Mouse (Mus musculus) liver (tissue): ENCODE measurements around the gene Terb2.

Source experiments
- DNase-seq: peaks from one replicate; pipeline ENCODE4 v3.0.0-alpha.2; 2020; ENCODE audit warnings: mixed read lengths

The Terb2 gene

GRCm38 (mm10) chr2:122186106-122186505 is at the start of gene Terb2, which contains the start of gene Patl2:
Gene Terb2 (plus strand): TSS chr2:122186272.
Gene Patl2 (minus strand): TSS chr2:122186189.
- DNase-seq = no peak

DNA sequence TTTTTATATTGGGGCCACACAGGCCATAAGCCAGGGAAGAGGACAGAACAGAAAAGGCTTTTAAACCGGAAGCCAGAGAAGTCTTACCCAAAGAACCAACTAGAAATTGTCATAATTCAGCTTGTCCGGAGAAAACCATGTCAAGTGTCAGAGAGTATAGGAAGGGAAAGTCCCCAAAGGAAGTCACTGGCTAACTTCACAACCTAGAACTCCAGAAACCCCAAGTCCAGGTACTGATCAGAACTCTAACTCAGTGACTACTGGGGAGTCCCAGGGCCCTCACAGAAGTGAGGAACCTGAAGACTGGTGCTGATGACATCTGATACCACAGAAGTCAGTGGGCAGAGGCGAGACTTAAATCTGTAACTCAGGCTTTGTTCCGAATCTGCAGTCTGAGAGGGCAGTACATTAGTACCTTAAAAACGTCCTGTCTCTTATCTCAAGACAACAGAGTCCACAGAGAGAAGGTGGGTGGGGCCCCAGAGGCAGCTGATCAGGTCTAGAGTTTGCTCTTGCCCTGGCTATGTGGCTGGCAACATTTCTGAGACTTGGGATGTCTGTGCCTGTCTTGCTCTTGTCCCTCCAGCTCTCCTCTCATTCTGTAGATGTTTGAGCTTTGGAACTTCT is 48.1 kb upstream of the Terb2 start:
- DNase-seq = peak; percentile 84

DNA sequence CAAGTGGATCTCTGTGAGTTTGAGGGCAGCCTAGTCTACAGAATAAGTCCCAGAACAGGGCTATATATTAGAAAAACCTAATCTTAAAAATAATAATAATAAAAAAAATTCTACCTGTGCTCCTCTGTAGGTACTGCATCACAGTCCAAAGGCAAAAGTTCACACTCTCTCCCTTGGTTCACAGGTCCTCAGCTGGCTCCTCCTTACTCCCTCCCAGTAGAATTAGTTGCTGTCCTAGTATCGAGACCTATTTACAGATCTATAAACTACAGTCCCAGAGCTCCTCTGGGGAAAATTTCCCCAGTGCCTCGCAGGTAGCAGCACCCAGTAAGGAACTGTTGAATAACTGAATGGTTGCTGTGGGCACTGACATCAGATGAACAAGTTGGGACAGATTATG is 45.3 kb upstream of the Terb2 start:
- DNase-seq = no peak

DNA sequence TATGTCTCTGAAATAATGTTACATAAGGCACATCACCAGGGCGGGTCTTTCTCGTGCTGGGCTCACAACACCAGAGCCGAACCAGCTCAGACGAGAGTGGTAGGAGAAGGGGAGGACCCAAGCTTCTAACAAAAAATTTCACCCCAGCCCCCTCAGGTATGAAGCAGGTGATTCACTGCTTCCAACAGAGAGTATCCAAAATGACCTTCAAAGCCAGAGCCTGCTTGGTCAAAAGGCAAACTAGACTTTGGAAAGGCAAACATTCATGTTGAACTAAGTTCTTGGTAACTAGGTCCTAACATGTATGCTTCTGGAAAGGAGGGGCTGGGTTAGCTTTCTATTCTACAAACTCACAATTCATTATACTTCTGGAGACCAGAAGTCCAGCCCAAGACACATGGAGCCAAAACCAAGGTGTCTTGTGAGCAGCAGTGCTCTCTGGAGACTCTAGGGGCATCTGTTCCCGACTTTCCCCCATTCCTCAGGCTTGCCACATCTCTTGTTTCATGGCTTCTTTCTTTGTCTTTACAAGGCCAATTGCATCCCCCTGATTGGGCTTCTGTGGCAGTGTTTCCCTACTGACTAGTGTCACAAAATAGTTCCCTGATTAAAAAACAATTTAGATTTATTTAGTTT is 44.6 kb upstream of the Terb2 start:
- DNase-seq = no peak

DNA sequence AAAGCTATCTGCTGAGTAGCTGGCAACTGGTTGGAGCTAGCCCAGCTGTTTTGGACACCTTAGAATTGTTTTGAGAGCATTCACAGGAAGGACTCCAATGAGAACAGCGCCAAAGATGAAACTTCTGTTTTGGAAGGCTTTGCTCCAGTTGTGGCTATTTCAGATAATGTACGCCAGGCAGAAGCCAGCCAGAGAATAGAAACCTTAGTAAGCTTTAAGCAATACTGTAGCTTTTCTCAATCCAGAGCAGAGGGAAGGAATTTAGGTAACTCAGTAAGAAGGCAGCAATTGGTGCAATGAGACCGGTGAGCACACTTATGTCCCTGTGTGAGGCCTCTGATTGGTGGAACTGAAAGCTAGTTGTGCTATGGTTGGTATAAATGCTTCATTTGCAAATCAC is 43.0 kb upstream of the Terb2 start:
- no peak for DNase-seq

- no peak for DNase-seq
Observed at GRCm38 (mm10) chr2:122145756-122146155, 40.3 kb upstream of the Terb2 start.

DNA sequence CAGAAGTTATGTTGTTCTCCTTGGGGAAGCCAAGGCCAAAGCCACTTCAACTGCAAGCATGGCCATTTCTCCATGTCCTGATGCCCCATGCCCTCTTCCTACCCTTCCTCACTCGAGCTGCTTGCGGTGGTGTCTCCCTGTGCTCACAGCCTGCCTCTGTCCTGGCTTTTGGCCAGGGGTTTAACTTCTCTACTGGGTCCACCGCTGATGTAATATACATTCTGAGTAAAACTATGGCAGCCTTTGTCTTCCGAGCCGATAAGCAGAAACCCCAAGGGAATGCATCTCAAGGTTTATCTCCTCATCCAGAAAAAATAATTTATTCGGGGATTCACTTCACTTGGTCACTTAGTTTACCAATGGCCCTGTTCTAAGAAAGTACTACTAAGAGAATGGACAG is 39.4 kb upstream of the Terb2 start:
- no peak for DNase-seq

DNA sequence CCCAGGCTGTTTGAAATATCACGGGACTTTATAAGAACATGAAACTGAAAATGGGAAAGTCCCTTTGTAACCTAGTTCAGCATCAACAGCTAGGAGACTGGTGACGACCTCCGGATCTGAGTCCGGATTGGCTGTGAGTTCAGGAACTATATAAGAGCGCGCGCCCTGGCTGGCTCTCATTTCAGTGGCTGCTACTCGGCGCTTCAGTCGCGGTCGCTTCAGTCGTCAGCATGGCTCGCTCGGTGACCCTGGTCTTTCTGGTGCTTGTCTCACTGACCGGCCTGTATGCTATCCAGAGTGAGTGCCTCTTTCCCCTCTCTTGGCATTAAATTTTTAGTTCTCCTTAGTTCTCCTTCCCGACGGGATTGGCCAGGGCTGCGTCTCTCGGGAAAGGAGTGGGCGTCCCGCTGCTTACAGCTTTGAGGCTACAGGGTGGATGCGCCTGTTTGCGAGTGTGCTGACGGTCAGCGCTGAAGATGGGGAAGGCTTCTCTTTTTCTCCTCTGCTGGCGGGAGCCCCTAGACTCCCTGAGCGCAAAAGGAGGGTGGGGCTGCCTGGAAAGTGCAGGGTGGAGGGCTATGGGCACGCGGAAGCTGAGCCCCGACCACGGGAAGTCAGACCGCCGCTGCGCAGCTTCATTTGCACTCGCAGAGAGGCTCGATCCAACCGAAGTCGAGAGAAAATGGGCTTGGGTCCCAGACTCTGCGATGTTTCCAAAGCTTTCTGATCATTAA is 38.4 kb upstream of the Terb2 start, which contains the start of gene B2m:
Gene B2m, plus strand, starts transcription at position 179 of the 734 bp plus-strand sequence.
- DNase-seq = peak; percentile 89

GRCm38 (mm10) chr2:122148242-122148917 is 37.7 kb upstream of the Terb2 start:
- DNase-seq = peak; percentile 53

- DNase-seq = no peak
Observed at GRCm38 (mm10) chr2:122149316-122149715, 36.8 kb upstream of the Terb2 start.

GRCm38 (mm10) chr2:122149716-122150115 is 36.4 kb upstream of the Terb2 start:
- no peak for DNase-seq

GRCm38 (mm10) chr2:122151221-122151620 is 34.9 kb upstream of the Terb2 start:
- DNase-seq = no peak

DNA sequence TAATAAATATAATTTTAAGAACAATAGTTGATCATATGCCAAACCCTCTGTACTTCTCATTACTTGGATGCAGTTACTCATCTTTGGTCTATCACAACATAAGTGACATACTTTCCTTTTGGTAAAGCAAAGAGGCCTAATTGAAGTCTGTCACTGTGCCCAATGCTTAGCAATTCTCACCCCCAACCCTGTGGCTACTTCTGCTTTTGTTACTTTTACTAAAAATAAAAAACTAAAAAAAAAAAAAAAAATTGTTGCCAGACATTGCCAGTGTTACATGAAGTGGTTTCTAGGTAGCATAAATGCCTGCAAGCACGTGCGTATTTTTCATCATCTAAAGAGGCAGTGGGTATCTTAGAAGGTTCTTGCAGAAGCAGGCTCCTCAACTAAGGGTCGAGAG is 33.2 kb upstream of the Terb2 start:
- no peak for DNase-seq

- DNase-seq = no peak
Observed at GRCm38 (mm10) chr2:122153681-122154365, 32.2 kb upstream of the Terb2 start.

DNA sequence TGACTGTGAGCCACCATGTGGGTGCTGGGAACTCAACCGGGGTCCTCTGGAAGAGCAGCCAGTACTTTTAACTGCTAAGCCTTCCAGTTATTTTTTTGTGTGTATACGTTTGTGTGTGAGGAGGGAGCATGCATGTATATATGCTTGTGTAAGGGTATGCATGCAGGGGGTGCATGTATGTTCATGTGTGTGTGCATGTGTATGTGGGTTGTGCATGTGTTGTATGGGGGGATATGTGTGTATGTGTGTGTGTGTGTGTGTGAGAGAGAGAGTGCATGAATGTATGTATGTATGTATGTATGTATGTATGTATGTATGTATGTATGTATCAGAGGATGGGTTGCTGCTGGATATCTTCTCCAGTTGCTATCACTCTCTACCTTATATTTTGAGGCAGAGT is 31.6 kb upstream of the Terb2 start:
- no peak for DNase-seq

GRCm38 (mm10) chr2:122155292-122155691 is 30.8 kb upstream of the Terb2 start:
- DNase-seq = no peak

DNA sequence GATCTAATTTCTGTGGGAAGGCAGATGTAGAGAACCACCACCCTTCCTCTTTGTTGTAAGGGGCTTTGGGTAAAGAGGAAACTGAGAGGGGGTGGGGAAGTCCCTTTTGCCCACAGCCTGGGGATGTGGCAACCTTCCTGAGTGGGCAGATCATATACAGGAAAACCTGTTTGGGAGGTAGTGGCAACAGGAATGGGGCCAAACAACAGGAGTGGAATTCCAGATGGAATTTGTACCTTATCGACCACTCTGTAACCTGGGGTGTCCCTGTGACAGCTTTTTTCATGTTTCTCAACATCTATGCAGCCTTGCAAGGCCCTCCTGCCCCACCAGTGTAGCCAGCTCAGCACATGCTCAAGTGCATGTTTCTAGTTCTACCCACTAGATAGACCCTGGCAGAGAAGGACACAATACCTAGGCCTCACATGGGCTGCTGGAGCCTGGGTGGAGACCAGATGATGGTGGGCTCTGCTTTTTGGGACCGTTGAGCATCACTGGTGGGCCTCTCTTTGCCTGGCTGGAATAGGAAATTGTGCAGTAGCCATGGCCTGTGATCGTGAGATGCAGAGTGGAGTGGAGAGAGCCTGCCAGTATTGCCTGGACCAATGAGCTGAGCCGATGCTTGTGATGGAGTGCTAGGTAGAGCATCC is 29.9 kb upstream of the Terb2 start:
- DNase-seq = no peak

- DNase-seq = no peak
Observed at GRCm38 (mm10) chr2:122157561-122157960, 28.5 kb upstream of the Terb2 start.

DNA sequence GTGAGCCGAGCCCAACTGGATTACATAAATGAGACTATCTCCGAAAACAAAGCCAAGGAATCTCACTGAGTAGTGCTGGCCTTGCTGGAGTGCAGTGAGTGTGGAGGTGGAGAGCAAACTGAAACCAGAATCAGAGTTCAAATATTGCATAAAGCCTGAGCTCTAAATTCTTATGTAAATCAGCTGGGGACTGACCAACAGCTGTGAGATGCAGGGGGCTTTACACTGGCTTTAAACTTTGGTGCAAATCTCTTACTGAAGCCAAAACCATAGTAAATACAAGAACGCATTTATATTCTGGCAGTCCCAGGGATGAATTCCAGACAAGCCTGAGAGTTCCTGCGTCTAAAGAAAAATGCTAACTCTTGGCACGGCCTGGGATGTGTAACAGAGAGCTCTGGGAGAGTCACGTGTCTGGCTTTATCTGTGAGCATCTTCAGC is 27.7 kb upstream of the Terb2 start:
- DNase-seq = no peak

GRCm38 (mm10) chr2:122159667-122160066 is 26.4 kb upstream of the Terb2 start:
- no peak for DNase-seq

GRCm38 (mm10) chr2:122160680-122161079 is 25.4 kb upstream of the Terb2 start, which contains the start of gene Trim69:
Gene Trim69 (plus strand): TSS chr2:122160700.
- peak; percentile 82 for DNase-seq

DNA sequence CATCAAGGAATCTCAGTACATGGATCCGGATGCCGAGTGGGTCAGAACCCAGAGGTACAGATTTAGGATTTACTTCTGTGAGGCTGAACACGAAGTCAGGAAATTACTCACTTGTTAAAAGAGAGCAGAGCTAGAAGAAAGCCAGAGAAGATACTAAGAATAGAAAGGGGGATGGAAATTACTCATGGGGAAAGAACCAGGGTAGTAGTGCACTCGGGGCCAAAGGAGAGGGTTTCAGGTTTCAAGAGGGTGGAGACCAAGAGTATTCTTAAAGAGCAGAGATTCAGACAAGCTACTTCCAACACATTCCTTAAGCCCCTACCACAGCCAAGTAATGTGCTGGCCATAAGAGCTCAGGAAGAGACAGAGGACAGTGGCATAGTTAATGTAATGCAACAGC is 24.5 kb upstream of the Terb2 start:
- no peak for DNase-seq
